Mouse (Mus musculus) T-helper 1 cell (primary cell): ENCODE results near the gene Sema6d.

Source experiments
- in situ Hi-C: fragments of 300-600 bp; cut with MboI, MseI; formaldehyde crosslinking; loops from one replicate; pipeline ENCODE4 v1.15.1; 2025; ENCODE audit warnings: high pct_unique_total_duplicates

Gene Sema6d

DNA sequence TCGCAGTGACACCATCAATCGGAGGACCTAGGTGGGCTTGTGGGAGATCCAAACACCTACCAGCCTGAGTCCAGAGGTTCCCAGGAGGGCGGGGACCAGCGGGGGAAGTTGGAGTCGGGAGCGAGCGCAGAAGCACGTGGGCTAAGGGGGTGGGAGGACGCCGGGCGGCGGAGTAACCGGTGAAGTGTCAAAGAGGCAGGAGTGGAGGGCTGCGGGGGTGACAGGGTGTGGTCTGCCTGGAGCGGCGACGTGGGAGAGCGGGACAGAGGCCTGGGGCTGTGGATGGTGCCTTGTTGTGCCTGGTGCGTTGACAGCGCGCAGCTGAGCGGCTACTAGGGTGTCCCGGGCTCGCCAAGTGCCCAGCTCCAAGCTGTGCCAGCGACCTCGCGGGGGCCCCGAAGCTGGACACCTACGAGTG is at the start of gene Sema6d:
Sema6d (plus strand) TSS at position 157 of the 418 bp plus-strand sequence.
- in situ Hi-C loops: no loop called here

DNA sequence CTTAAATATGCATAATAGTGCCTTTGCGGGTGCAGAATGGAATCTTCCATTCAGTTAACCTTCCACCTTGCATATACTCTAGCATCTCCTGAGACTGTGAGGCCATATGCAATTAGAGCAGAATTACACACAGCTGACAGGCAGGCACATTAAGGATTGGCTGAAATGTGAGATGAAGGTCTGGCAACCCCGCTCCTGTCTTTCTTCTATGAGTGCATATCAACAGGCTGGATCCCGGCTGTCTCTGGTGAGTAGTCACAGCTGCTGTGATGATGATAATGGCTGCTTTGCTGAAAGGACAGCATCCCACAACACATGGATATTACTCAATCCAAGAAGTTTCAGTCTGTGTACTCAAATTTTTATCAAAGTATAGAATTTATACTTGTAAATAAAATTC is 29.9 kb upstream of the Sema6d start:
- in situ Hi-C loops: no loop called here

DNA sequence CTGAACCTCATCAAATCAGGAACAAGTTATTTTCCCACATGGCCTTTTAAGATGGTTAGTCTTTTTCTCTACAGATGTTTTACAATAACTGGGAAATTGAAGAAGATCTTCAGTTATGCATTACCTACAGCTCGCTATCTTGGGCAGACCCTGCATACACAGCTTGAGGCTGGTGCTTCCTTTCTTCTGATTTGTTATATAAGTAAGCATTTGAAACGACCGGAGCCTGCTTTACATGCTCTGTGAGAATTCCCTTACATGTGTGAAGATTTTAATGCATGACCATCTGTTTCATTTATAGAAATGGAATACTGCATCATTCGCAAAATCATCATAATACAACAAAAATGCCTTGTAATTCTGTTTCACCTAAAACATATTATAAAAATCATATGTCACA is 21.4 kb upstream of the Sema6d start:
- in situ Hi-C loops: no loop called here

- in situ Hi-C loops: no loop called here
Observed at GRCm38 (mm10) chr2:124070664-124071063, 19.1 kb upstream of the Sema6d start.

- in situ Hi-C loops: no loop called here
Observed at GRCm38 (mm10) chr2:124071380-124071779, 18.4 kb upstream of the Sema6d start.

- in situ Hi-C loops: no loop called here
Observed at GRCm38 (mm10) chr2:124090231-124091141, 717 bp downstream of the Sema6d start.

- in situ Hi-C loops: no loop called here
Observed at GRCm38 (mm10) chr2:124099697-124100096, 9.9 kb downstream of the Sema6d start.

GRCm38 (mm10) chr2:124100486-124101200 is 10.9 kb downstream of the Sema6d start:
- in situ Hi-C loops: no loop called here

DNA sequence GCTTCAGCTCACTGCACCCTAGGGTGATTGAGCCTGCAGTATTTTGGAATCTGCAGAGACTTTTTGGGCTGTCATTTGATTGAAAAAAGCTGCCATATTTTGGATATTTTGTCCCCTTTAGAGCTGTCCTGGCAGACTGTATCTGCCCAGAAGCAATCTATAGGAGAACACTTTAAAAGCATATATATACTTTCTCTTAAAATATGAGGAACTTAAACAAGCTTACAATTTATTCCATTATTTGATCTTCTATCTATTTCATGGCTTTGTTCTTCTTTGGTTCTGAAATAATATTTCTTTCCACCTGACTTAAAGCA is 11.4 kb downstream of the Sema6d start:
- in situ Hi-C loops: no loop called here

DNA sequence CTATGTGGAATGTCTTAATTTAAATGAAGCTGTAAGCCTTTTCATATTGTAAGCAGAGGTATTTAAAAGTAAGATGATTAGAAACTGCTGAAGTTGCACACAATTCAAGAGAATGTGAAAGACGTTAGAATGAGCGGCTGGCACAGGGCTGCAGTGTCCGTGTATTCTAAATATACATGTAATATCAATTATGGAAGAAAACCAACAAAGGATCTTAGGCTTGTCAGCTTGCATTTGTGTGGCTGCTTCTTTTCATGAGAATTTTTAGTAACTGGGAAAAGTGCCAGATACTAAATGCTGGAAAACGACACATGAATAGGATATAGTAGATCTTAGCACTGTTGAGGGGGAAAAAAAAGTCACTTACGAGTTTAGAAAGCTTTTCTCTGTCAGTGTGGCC is 11.8 kb downstream of the Sema6d start:
- in situ Hi-C loops: no loop called here

DNA sequence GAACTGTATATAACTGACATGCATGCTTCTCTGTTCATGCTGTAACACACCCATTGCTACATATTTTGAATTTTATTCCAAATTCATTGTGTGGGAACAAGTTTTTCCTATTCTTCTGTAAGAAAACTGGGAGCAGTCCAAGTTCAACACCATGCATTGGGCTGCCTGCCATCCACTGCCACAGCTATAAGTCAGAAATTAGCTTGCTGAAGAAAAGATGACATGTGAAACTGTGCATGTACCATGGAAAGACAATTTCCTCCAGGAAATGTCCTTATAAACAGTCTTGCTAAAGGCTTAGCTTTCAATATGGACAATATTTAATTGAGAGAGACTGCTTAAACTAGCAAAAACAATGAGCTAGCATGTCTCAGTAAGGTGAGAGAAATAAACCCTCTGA is 13.5 kb downstream of the Sema6d start:
- in situ Hi-C loops: no loop called here

DNA sequence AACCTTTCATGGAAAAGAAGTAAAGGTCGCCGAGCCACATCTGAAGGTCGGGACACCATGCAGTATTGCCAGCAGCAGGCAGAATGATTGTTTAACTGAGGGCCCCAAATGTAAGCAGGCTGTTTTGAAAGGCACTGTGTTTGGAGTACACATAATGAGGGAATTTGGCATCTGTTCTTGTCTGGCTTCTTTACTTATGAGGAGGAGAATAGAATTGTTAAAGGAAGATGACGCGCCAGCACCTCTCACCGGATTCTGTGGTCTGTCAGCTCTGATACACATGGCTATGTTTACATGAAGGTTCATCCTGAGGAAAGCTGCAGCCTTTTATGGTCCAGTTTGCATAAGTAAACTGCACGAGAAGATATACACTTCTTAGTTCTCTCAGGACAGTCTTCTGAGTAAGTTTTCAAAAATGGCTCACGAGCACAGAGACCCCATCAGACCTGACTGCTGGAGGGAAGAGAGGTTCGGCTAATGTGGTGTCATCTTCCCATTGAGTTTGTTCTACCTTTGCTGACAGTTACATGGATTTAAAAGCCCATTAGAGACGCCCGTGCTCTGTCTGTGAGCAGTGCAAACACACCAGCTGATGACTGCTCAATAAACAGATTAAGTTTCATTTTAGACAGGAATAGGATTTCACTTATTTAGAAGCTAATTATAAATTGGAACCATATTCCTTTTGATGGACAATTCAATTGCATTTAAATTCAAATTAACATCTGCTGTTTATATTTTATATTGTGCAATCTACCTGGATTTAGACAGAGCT is 28.9 kb downstream of the Sema6d start:
- in situ Hi-C loops: no loop called here

DNA sequence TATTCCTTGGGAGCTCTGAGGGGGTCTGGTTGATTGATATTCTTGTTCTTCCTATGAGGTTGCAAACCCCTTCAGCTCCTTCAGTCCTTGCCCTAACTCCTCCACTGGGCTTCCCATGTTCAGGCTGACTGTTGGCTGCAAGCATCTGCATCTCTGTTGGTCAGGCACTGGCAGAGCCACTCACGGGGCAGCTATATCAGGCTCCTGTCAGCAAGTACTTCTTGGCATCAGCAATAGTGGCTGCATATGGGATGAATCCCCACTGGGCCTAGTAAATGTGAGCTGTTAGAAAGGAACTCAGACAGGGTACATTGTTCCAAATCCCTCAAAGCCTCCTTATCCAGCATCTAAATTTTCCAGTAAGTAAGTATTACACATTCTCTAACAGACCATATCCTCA is 30.6 kb downstream of the Sema6d start:
- in situ Hi-C loops: no loop called here

DNA sequence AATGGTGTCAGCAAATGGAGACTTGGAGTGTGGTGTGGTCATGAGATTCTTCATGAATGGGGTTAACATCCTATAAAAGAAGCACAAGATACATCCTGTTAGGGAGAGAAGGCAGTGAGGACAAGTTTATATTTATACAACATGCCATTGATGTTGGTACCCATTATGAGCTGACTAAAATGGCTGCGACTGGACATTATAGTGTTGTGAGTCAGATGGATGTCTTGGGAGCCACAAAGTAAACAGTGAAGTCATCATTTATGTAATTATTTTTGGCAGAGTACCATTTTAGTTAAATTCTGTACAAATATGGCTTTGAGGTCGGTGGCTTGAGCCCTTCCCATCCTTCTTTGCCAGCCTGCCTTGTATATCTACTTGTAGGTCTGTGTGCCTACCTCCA is 31.8 kb downstream of the Sema6d start:
- in situ Hi-C loops: no loop called here

- in situ Hi-C loops: no loop called here
Observed at GRCm38 (mm10) chr2:124125504-124125903, 35.7 kb downstream of the Sema6d start.

GRCm38 (mm10) chr2:124126853-124127252 is 37.1 kb downstream of the Sema6d start:
- in situ Hi-C loops: no loop called here

DNA sequence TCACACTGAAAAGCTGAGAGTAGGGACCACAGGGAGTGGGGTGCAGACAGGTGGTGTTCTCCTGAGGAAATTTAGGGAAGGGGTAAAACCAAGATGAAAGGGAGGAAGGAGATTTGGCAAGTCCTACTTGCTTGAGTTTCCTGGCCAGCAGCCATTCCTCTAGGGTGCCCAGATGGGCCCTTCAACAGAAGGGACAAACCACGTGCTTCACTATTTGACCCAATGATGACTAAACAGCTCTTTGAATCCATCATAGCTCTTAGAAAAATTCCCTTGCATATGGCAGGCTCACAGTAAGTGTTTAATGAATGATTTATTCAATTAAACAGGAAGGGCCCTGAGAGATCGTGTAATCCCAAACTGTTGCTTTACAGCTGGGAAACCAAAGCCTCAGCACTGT is 41.1 kb downstream of the Sema6d start:
- in situ Hi-C loops: no loop called here

- in situ Hi-C loops: no loop called here
Observed at GRCm38 (mm10) chr2:124141510-124142044, 51.8 kb downstream of the Sema6d start.

- in situ Hi-C loops: no loop called here
Observed at GRCm38 (mm10) chr2:124145528-124145927, 55.8 kb downstream of the Sema6d start.

GRCm38 (mm10) chr2:124158158-124158557 is 68.4 kb downstream of the Sema6d start:
- in situ Hi-C loops: no loop called here

GRCm38 (mm10) chr2:124162001-124162599 is 72.3 kb downstream of the Sema6d start:
- in situ Hi-C loops: no loop called here

DNA sequence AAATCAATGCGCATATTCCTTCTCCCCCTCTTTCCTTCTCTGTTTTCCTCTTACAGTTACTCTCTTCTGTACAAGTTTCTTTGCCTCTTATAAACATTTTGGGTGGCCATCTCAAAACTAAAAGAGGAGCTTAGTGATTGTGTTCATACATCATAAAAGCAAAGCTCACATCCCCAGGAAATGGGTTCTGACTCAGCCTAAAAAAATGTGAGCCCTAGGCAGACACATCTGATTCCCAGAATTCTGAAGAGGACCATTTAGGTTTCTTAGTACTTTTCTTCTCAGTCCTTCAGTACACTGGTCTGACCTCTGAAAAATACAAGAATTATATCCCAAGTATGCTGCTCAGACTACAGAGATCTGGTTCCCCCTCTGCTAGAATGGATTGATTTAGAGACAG is 78.6 kb downstream of the Sema6d start:
- in situ Hi-C loops: no loop called here
